Mouse (Mus musculus): ENCODE results near the gene Dok7. TPM values are rescaled to one million over a fixed set of nuclear protein-coding genes. Genes with fewer than 3 reads are reported as not detected.
A peak's percentile ranks its signal among the peaks of the same experiment; 100 is the strongest.

The Dok7 gene
- polyA plus RNA-seq, 1 experiment from 2014 or later, result 7.0 TPM

GRCm38 (mm10) chr5:35135903-35136302 is 79.3 kb downstream of the Dok7 start:
- H3K9ac ChIP-seq, result no peak overlapping the region
- no peaks in the 10 kb centered on the region for H3K27me3 ChIP-seq (replicated peaks)
- no peak for ATAC-seq (ENCODE audit: insufficient number of reproducible peaks, low FRiP score)
- peaks cover 22% of the 10 kb centered on the region for H3K4me1 ChIP-seq (replicated peaks)
- no peak overlapping the region for H3K4me3 ChIP-seq
- WGBS, result 66% methylated on average over 5 of the region's 5 CpGs
- no peak overlapping the region for H3K27ac ChIP-seq (ENCODE audit: poor library complexity, severe bottlenecking)
- H3K4me2 ChIP-seq, result no peak overlapping the region
- H3K9me3 ChIP-seq (replicated peaks), result peaks cover 1% of the 10 kb centered on the region; the same call in 1 of the 2 replicates
- H3K36me3 ChIP-seq, result no peaks in the 10 kb centered on the region

Small RNA genes lying within 50 kb of the gene (microRNA-seq; reads per million reads assigned to microRNA genes)
- 4.2 reads per million, percentile 14 among the genes with 10 or more reads in this experiment for gene Mir3097

Other genes with a start within 250 kb of the Dok7 start
- 0.31 and 0.62 TPM in 2 replicates for gene Msantd1, start 148.8 kb upstream of the Dok7 start, polyA plus RNA-seq (2016; fragmentation: Nextera tagmentation; extraction: Ambion mirVana)
- gene Rgs12, start 107.3 kb upstream of the Dok7 start, polyA plus RNA-seq (2016; fragmentation: Nextera tagmentation; extraction: Ambion mirVana), result 34.2 and 35.6 TPM in 2 replicates
- 0.42 and 1.5 TPM in 2 replicates for gene Hgfac, start 15.3 kb upstream of the Dok7 start, polyA plus RNA-seq (2016; fragmentation: Nextera tagmentation; extraction: Ambion mirVana)
- 142 and 147 TPM in 2 replicates for gene Lrpap1, start 49.0 kb downstream of the Dok7 start, polyA plus RNA-seq (2016; fragmentation: Nextera tagmentation; extraction: Ambion mirVana)
- 0.06 TPM in 2 replicates for gene Adra2c, start 221.6 kb downstream of the Dok7 start, polyA plus RNA-seq (2016; fragmentation: Nextera tagmentation; extraction: Ambion mirVana)

Measured in heart, embryonic 12.5 days (tissue).